Mouse (Mus musculus) splenic B cell, adult 2 months (primary cell): Measurements from ENCODE around the gene Adamts14.

ENCODE experiments used
- DNase-seq: peaks from one replicate; pipeline ENCODE4 v3.0.0-alpha.2; 2011; ENCODE audit warnings: low read depth, low spot score
- H3K27me3 ChIP-seq: 2 replicates; pipeline ENCODE4 v1.6.1; 2012; ENCODE audit warnings: mild to moderate bottlenecking, low read length, moderate library complexity, mixed read lengths; ENCODE audit not compliant: control insufficient read depth, poor library complexity, insufficient read depth, severe bottlenecking
- H3K36me3 ChIP-seq: 2 replicates; pipeline ENCODE4 v1.6.1; 2012; ENCODE audit warnings: mild to moderate bottlenecking, low read length, moderate library complexity, mixed read lengths; ENCODE audit not compliant: control insufficient read depth, poor library complexity, insufficient read depth, severe bottlenecking

Gene Adamts14

DNA sequence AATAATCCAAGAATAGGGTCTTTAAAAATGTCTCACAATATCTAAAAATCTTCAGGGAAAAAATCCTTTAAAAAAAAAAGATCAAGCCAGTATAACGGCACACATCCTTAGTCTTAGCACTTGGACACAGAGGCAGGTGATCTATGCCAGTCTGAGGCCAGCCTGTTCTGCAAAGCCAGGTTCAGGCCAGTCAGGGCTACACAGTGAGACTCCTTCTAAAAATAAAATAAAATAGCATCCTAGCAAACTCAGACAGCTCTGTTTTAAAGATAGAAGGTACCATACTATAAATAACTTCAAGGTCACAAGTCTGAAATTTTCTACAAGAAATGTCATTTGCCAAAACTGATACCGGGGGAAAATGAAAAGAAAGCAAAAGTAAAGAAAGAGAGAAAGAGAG lies 16.8 kb upstream of the Adamts14 start:
- no peak for DNase-seq
- H3K36me3 ChIP-seq, result no peaks in the 10 kb centered on the region
- H3K27me3 ChIP-seq, result no peaks in the 10 kb centered on the region

DNA sequence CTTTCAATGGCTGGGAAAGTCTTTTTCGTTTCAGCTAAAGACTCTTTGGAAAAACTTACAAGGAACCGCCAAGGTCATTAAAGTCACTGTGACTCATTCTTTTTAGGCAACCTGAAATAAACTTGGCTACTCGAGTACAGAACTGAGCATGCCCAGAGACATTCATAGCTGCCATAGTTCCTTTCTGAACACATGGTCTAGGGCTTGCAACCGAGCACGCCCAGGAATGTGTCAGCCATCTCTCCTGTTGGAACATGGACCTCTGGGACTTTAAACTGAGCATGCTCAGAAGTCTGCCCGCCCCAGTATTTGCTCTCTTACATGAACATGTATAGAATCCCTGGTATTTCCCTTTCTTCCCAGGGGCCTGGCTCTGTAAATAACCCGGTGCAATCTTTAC lies 13.0 kb upstream of the Adamts14 start:
- DNase-seq, result no peak
- no peaks in the 10 kb centered on the region for H3K27me3 ChIP-seq
- no peaks in the 10 kb centered on the region for H3K36me3 ChIP-seq

DNA sequence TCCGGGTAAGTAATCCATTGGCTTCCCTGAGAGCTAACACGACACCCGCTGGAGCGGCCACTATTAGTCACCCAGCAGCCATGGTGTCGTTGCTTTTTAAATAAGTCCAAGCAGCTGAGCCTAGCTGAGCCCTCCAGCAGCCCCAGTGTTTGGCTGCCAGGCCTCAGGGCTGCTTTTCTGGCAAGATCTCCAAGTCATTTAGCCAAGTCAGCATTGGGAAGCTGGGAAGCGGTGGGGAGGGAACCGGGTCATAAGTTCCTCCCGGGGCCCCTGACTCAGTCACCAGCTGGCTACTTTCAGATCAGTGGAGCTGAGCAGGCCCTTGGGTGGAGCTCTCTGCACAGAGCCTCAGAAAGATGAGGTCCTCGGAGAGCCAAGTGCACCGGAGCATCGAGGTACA lies 12.0 kb upstream of the Adamts14 start:
- DNase-seq, result no peak
- H3K36me3 ChIP-seq, result no peaks in the 10 kb centered on the region
- H3K27me3 ChIP-seq, result no peaks in the 10 kb centered on the region

DNA sequence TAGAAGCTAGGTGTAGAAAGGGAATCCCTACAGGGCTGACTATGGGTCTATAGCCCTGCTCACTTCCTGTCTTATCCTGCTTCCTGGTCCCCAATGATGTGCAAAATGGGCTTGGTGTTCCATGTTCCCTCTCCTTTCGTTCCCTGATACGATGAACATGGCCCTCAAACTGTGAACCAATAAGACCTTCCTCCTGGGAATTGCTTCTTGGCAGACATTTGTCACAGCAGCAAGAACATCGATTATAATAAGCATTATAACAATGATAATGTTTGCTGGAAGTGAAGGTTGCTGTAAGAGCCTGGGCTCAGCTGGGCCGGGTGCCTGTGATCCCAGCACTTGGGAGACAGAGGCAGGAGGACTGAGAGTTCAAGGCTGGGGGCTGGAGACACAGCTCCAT lies 11.1 kb upstream of the Adamts14 start:
- H3K36me3 ChIP-seq, result no peaks in the 10 kb centered on the region
- no peak for DNase-seq
- no peaks in the 10 kb centered on the region for H3K27me3 ChIP-seq

DNA sequence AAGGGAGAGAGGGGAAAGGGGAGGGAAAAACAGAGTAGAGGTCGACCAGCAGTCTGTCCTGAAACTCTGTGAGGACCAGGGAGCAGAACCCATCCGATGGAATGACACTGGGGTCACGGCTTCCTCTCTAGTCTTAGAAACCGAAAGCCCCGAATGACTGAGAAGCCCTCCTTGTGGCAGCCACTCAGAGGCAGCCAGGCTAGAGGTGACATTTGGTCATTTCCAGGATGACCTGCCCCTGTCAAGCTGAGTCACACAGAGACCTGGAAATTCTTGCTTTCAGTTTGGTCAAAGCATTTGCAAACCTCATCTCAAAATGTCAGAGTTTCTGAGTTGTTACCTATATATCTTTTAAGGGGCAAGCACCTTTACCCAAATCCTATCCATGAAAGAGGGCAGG lies 7.9 kb upstream of the Adamts14 start:
- Histone ChIP-seq H3K36me3 (no peaks in the 10 kb centered on the region), H3K27me3 (no peaks in the 10 kb centered on the region)
- no peak for DNase-seq

DNA sequence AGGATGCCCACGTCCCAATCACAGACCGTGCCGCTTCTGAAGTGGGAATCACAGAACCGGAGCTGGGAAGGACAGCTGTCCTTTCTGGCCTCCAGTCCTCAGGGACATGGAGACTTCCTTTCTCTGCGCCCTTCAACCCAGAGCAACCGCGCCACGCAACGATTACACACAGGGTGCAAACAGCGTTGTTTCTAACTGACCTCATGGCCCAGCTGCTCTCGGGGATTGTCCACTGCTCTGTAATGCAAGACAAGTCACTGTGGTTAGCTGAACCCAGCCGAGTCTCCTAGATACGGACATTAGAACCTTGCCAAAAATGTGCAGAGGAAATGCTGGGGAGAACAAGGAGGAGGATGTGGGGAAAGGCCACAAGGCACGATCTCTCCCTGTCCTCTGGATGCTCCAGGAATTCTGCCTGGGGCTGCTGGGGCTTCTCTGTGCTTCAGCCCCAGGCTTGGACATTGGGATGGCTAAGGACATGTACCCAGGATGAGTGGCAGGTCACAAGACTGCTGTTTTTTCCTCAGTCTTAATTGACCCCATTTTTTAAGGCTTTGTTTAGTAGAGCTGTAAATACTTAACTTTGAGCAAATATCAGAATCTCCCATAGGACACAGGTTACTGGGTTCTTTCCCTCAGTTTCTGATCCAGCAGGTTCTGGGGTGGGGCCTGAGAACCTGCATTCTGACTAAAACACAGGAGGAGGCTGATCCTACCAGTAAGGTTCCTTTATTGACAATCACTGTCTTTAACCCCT lies 4.9 kb upstream of the Adamts14 start:
- Histone ChIP-seq H3K27me3 (no peaks in the 10 kb centered on the region), H3K36me3 (no peaks in the 10 kb centered on the region)
- DNase-seq, result no peak

DNA sequence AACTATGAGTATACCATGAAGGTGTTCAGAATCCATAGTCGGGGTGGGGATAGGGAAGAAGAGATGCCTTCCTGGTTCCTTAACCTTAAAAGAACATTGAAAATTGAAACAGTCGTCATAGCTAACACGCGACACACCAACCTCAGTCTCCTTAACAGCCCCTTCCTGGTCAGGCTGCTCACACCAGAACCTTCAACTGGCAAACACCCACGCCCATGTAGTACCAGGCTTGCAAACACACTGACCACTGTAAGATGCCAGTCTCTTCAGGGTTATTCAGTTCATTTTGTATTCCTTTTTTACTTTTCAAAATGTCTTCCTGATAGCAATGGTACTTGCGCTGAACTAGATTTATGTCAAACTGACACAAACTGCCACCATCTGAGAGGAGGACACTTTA lies 3.8 kb upstream of the Adamts14 start:
- DNase-seq, result no peak
- Histone ChIP-seq H3K27me3 (no peaks in the 10 kb centered on the region), H3K36me3 (no peaks in the 10 kb centered on the region)

DNA sequence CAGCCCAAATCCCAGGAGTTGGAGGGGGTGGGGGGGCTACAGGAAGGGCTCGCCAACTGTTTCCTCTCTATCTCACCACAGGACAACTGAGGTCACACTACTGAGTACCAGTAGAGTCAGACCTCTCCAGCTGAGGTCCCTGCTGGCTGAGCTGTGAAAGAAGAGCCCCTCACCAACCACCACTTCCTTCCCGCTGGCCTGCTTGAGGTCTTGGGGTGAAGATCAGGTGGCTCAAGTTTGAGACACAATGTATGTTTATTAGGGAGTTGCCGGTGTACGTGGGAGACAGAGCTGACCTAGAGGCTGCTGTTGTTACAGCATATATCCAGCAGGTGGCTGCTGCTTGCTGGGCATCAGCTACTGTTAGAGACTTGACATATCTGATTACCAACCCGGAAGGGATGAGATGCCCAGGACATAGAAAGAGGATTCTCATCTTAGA lies 2.5 kb upstream of the Adamts14 start:
- no peaks in the 10 kb centered on the region for H3K36me3 ChIP-seq
- 0 out of 2 replicates have a peak, but pooled peaks cover 2% of the 10 kb centered on the region for H3K27me3 ChIP-seq
- peak; percentile 47 for DNase-seq

DNA sequence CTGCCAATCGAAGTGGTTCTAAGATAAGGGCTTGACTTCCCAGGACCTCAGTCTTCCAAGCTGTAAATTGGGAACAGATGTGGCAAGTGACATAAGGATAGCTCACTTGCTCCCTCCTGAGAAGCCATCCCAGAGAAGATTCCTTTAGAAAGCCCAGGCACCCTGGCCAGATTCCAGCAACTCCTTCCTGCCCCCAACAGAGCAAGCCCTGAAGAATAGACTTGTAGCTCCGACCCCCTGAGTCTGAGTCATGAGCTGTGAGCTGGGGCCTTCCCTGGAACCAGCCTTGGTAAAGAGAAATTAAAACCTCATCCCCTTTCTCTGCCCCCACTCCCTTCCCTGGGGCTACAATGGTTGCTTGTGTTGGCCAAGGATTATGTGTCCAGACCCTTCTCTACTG lies 1.3 kb upstream of the Adamts14 start:
- Histone ChIP-seq H3K27me3 (0 out of 2 replicates have a peak, but pooled peaks cover 2% of the 10 kb centered on the region), H3K36me3 (no peaks in the 10 kb centered on the region)
- DNase-seq, result no peak

DNA sequence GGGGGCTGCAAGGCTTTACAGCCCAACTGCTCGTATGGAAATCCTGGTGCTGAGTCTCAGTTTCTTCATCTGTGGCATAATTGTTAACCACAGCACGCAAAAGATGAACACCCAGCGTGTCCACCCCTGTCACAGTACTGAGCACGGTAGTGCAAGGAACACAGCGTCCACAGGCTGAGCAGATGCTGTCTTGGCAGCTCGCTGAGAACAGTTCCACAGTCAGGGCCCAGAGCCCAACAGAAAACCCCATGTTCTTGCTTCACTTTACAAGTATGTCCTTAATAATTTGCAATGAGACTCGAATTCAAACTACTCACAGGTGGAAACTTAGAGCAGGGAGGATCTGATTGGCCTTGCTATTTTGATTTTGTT lies 592 bp upstream of the Adamts14 start:
- 0 out of 2 replicates have a peak, but pooled peaks cover 2% of the 10 kb centered on the region for H3K27me3 ChIP-seq
- no peaks in the 10 kb centered on the region for H3K36me3 ChIP-seq
- no peak for DNase-seq

DNA sequence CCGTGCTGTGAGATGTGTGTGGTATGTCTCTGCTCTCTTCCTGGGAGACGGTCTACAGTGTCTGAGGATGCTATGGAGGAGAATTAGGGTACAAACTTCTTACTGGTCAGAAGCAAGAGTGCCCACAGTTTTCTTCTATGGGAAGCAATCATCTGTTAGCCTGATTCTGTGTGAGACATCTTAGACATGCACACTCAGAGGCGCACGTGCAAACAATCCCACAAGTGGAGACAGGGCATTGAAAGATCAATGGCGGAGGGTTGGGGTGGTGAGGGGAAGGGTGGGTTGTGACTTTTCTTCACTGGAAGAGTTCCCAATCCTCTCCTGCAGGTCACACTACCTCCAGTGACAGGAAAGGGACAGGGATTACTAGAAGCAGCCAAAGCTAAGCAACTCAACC lies 607 bp downstream of the Adamts14 start:
- no peak for DNase-seq
- Histone ChIP-seq H3K27me3 (0 out of 2 replicates have a peak, but pooled peaks cover 2% of the 10 kb centered on the region), H3K36me3 (no peaks in the 10 kb centered on the region)

DNA sequence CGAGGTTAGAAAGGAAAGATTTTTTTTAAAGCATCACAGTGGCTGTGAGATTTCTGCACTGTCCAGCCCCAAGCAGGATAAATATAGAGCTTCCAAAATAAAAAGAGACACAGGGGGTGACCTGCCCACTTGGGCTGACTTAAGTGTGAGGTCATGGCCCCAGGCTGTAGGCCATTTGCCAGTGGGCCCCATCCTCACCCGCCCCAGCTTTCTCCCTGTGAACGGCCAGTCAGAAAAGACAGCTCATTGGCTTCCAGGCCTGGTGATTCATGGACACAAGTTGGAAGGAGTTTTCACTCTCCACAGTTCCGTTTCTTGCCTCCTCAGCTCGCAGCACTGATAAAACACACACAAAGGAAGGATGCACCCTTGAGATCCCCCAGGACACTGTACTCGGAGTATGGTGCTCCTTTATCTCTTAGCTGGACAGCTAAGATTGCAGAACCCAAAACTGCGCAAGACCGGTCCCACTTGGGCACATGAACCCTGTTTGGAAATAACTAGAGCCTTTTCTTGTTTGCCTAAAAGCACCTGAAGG lies 1.1 kb downstream of the Adamts14 start:
- Histone ChIP-seq H3K36me3 (no peaks in the 10 kb centered on the region), H3K27me3 (0 out of 2 replicates have a peak, but pooled peaks cover 2% of the 10 kb centered on the region)
- no peak for DNase-seq

DNA sequence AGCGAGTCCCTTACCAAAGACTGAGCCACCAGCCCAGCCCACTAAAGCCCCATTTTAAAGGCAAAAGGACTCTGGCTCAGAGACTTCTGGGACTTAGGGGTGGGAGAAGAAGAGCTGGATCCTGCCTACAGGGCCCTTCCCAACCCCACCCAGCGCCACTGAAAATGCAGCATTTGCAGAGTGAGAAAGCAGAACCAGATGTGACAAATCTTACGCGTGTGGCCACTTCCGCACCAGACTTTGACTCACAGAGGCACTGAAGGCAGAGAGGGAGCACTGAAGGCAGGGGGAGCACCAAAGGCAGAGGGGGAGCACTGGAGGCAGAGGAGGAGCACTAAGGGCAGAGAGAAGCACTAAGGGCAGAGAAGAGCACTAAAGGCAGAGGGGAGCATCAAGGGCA lies 5.9 kb downstream of the Adamts14 start:
- Histone ChIP-seq H3K27me3 (0 out of 2 replicates have a peak, but pooled peaks cover 2% of the 10 kb centered on the region), H3K36me3 (no peaks in the 10 kb centered on the region)
- no peak for DNase-seq

DNA sequence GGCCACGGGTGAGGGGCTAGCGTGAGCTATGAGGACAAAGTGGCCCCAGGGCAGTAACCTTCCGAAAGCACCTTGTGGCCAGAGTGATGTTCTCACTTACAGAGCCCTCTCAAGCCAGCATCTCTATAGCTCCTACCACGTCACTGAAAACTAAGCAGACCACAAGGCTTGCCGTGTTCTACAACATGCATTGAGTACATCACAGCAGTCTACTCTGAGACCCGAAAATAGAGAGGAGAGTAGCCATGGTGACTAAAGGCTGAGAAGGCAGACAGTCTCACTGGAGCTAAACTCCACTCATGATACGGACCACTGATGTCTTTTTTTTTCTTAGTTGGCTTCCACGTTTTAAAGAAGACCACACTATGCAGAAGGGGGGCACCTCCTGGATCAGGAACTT lies 9.6 kb downstream of the Adamts14 start:
- Histone ChIP-seq H3K36me3 (no peaks in the 10 kb centered on the region), H3K27me3 (no peaks in the 10 kb centered on the region)
- DNase-seq, result no peak

DNA sequence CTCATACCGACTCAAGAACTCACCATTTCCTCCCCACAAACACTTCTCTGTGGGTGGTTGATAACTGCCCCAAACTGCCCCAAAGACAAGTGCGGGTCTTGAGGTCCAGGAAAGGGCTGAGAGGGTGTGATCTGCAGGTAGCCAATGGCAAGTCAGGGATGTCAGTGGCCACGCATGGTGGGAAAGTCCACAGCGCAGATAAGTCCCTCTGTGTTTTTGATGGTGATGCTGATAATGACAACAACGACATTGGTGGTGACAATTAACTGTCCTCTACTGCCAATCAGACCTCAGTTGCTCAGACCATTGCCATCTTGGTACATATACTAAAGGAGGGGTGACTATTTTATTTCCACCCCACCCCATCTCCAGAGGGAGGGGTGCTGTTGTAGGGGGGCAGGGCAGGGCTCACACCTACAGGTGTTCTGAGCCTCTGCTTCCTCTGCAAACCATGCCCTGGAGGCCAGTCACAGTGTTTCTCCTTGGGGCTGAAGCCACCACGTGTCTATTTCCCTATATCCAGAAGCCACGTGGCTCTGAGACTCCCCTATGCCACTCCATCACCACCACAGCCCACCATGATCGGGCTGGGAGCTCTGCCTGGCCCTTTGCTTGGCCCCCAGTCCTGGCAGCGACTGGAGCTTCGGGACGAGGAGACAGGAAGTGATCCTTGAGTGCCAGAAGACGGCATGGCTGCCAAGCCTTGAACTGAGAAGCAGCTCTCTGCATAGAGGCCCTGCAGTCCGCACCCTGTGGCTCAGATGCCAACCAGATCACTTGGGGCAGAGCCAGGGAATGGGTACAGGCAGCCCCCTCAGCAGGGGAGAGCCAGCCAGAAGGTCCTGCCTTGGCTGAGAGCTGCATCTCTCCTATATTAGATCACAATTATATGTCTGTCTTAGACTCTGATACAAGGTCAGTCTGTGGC lies 11.7 kb downstream of the Adamts14 start:
- no peaks in the 10 kb centered on the region for H3K36me3 ChIP-seq
- DNase-seq, result no peak

More for the DNA sequence above, 11.7 kb downstream of the Adamts14 start:
- no peaks in the 10 kb centered on the region for H3K27me3 ChIP-seq
